Mouse (Mus musculus) monocyte, adult 59 days (primary cell): Measurements from ENCODE around the gene Fkbp11. TPM values are rescaled to one million over a fixed set of nuclear protein-coding genes. Genes with fewer than 3 reads are reported as not detected.

Experiments
- total RNA-seq, 2 experiments: library from RNA; stranded (reverse); gene quantifications; one replicate each; pipeline ENCODE4 v1.2.4; 2023

The Fkbp11 gene
- 1 to 10 TPM in 1 of 2 experiments, under 1 TPM in 1; 0.94 to 1.3 TPM for total RNA-seq

GRCm38 (mm10) chr15:98727443-98728321 lies at the start of gene Fkbp11:
Gene Fkbp11, minus strand, starts transcription at chr15:98728198.

GRCm38 (mm10) chr15:98777762-98778161 lies 49.8 kb upstream of the Fkbp11 start, which contains the start of gene Wnt10b:
Gene Wnt10b, minus strand, starts transcription at chr15:98778150.

GRCm38 (mm10) chr15:98762670-98763529 lies 34.9 kb upstream of the Fkbp11 start, which contains the start of gene Arf3:
Gene Arf3, minus strand, starts transcription at chr15:98763214.

GRCm38 (mm10) chr15:98707766-98708372 lies 20.1 kb downstream of the Fkbp11 start, which contains the start of gene Ccdc65:
Gene Ccdc65, plus strand, starts transcription at chr15:98708207.

GRCm38 (mm10) chr15:98676940-98677728 lies 50.9 kb downstream of the Fkbp11 start, which contains the start of gene Rnd1:
Gene Rnd1, minus strand, starts transcription at chr15:98677461.

Other genes starting within 250 kb of the Fkbp11 start
- gene Lalba, start 245.5 kb downstream of the Fkbp11 start, total RNA-seq = under 1 TPM in 1 of 2 experiments, not detected in 1; 0.73 TPM
- not detected for gene Olfr279, start 235.8 kb downstream of the Fkbp11 start, total RNA-seq
- gene Kansl2, start 193.9 kb downstream of the Fkbp11 start, total RNA-seq = 10 to 100 TPM; 45.3 to 45.5 TPM
- 10 to 100 TPM; 81.2 to 85.4 TPM for gene Ccnt1, start 157.3 kb downstream of the Fkbp11 start, total RNA-seq
- gene 4930415O20Rik, start 157.2 kb downstream of the Fkbp11 start, total RNA-seq = not detected
- gene Adcy6, start 118.1 kb downstream of the Fkbp11 start, total RNA-seq = 1 to 10 TPM; 3.5 to 4.2 TPM
- 1 to 10 TPM; 4.1 to 4.7 TPM for gene Cacnb3, start 97.4 kb downstream of the Fkbp11 start, total RNA-seq
- 100 to 1,000 TPM in 1 of 2 experiments, 10 to 100 TPM in 1; 97.7 to 139 TPM for gene Ddx23, start 65.3 kb downstream of the Fkbp11 start, total RNA-seq
- gene Rnd1, start 50.7 kb downstream of the Fkbp11 start, total RNA-seq = 1 to 10 TPM; 3.8 to 5.4 TPM
- not detected for gene Ccdc65, start 20.0 kb downstream of the Fkbp11 start, total RNA-seq
- 10 to 100 TPM; 85.4 to 92.2 TPM for gene Arf3, start 35.0 kb upstream of the Fkbp11 start, total RNA-seq
- not detected for gene Wnt10b, start 50.0 kb upstream of the Fkbp11 start, total RNA-seq
- gene Wnt1, start 61.7 kb upstream of the Fkbp11 start, total RNA-seq = not detected
- gene Ddn, start 81.3 kb upstream of the Fkbp11 start, total RNA-seq = not detected
- 10 to 100 TPM; 54.0 to 54.3 TPM for gene Prkag1, start 103.3 kb upstream of the Fkbp11 start, total RNA-seq
- gene Kmt2d, start 143.0 kb upstream of the Fkbp11 start, total RNA-seq = 100 to 1,000 TPM; 118 to 120 TPM
- gene Rhebl1, start 166.3 kb upstream of the Fkbp11 start, total RNA-seq = 10 to 100 TPM in 1 of 2 experiments, 1 to 10 TPM in 1; 4.6 to 10.5 TPM
- gene Dhh, start 170.3 kb upstream of the Fkbp11 start, total RNA-seq = not detected
- 100 to 1,000 TPM; 112 to 113 TPM for gene Lmbr1l, start 190.0 kb upstream of the Fkbp11 start, total RNA-seq
- gene Tuba1b, start 206.4 kb upstream of the Fkbp11 start, total RNA-seq = 100 to 1,000 TPM; 138 to 142 TPM
- not detected for gene Gm49450, start 225.4 kb upstream of the Fkbp11 start, total RNA-seq
- 100 to 1,000 TPM; 119 to 136 TPM for gene Tuba1a, start 225.5 kb upstream of the Fkbp11 start, total RNA-seq